Mouse (Mus musculus) testis, adult 2 months (tissue): ENCODE results near the gene Ccdc85c. TPM values are rescaled to one million over a fixed set of nuclear protein-coding genes. Genes with fewer than 3 reads are reported as not detected.

Source experiments
- H3K27ac ChIP-seq: fragments of 200-500 bp; 2 replicates; pipeline ENCODE4 v1.5.1; 2012; ENCODE audit warnings: low read depth, low read length; ENCODE audit not compliant: control insufficient read depth, insufficient read depth
- H3K27me3 ChIP-seq: fragments of 200-500 bp; 2 replicates; pipeline ENCODE4 v1.6.1; 2012; ENCODE audit warnings: mild to moderate bottlenecking, low read length, moderate library complexity; ENCODE audit not compliant: control insufficient read depth, insufficient read depth
- H3K36me3 ChIP-seq: fragments of 200-500 bp; 2 replicates; pipeline ENCODE4 v1.6.1; 2012; ENCODE audit warnings: mild to moderate bottlenecking, low read length; ENCODE audit not compliant: control insufficient read depth, insufficient read depth
- H3K4me1 ChIP-seq: fragments of 200-500 bp; 2 replicates; pipeline ENCODE4 v1.6.1; 2012; ENCODE audit warnings: low read length; ENCODE audit not compliant: control insufficient read depth, insufficient read depth
- H3K4me3 ChIP-seq: fragments of 200-500 bp; 2 replicates; pipeline ENCODE4 v1.5.1; 2012; ENCODE audit warnings: low read depth, mild to moderate bottlenecking, low read length, moderate library complexity, mixed read lengths; ENCODE audit not compliant: control insufficient read depth
- CTCF ChIP-seq: fragments of 200-500 bp; IDR thresholded peaks from 2 replicates; pipeline ENCODE4 v1.5.1; 2012; ENCODE audit warnings: low read depth, mild to moderate bottlenecking, inconsistent platforms, low read length, moderate library complexity; ENCODE audit not compliant: control insufficient read depth, insufficient read depth, insufficient replicate concordance
- POLR2A ChIP-seq: fragments of 200-500 bp; IDR thresholded peaks from 2 replicates; pipeline ENCODE4 v1.6.1; 2012; ENCODE audit warnings: low read depth, mild to moderate bottlenecking, inconsistent platforms, low read length, moderate library complexity; ENCODE audit not compliant: control insufficient read depth
- polyA plus RNA-seq: library from polyadenylated mRNA; depleted of rRNA; stranded (reverse); fragments of >200 nt; gene quantifications from 2 replicates; pipeline ENCODE4 v1.2.3, GENCODE M21; 2012; rRNA removed

Ccdc85c gene
- polyA plus RNA-seq = 22.6 and 27.9 TPM in 2 replicates

GRCm38 (mm10) chr12:108274661-108275507, at the start of gene Ccdc85c:
Gene Ccdc85c (minus strand): TSS chr12:108275425.
- H3K27ac ChIP-seq = peak within 1 kb of the TSS; percentile 91
- peak within 1 kb of the TSS; percentile 88 for H3K4me3 ChIP-seq
- no peak for TF ChIP-seq CTCF
- no peak; the same call in 1 of the 2 replicates for TF ChIP-seq POLR2A
- H3K4me1 ChIP-seq = peaks cover 43% of the 10 kb centered on the region
- no peaks in the 10 kb centered on the region for H3K36me3 ChIP-seq
- no peaks in the 10 kb centered on the region for H3K27me3 ChIP-seq

DNA sequence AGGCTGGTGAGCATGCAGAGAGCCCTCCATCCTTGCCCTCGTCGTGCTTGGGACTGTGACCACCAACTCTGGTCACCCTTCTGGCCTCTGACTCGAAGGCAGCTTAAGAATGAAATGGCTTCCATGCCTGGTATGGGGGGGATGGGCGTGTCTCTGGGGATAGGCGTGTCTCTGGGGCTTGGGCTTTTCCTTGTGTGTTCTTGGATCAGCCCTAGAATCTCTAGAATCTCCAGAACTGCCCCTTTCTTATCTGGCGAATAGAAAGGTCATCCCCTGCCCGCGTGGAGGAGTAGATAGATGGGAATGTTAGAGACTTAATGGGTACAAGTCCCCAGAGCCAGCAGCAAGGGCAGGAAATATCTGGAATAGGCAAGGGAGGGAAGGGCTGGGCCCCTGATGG, 44.9 kb upstream of the Ccdc85c start:
- no peaks in the 10 kb centered on the region for H3K27me3 ChIP-seq
- no peak overlapping the region for H3K27ac ChIP-seq
- H3K4me1 ChIP-seq = peaks cover 6% of the 10 kb centered on the region

DNA sequence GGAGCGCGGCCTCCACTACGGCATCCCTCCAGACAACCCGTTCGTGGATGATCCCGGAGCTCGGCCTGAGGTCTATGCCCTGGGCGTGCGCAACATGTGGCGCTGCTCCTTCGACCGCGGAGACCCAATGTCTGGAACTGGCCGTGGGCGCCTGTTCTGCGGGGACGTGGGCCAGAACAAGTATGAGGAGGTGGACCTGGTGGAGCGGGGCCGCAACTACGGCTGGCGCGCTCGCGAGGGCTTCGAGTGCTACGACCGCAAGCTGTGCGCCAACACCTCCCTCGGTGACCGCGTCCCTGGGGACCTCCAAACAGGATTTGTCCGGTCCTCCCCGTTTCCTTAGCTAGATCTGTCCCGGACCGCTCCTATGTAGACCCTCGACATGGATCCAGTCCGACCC, 43.3 kb upstream of the Ccdc85c start:
- no peak overlapping the region for H3K27ac ChIP-seq
- H3K27me3 ChIP-seq = no peaks in the 10 kb centered on the region
- peaks cover 6% of the 10 kb centered on the region for H3K4me1 ChIP-seq
- no peak overlapping the region for H3K4me3 ChIP-seq
- no peak for TF ChIP-seq POLR2A
- H3K36me3 ChIP-seq = no peaks in the 10 kb centered on the region

More for the DNA sequence above, 44.9 kb upstream of the Ccdc85c start:
- TF ChIP-seq POLR2A (no peak), CTCF (no peak)
- no peaks in the 10 kb centered on the region for H3K36me3 ChIP-seq
- H3K4me3 ChIP-seq = no peak overlapping the region

GRCm38 (mm10) chr12:108317826-108318430, 42.7 kb upstream of the Ccdc85c start:
- Histone ChIP-seq H3K4me1 (peaks cover 6% of the 10 kb centered on the region), H3K27me3 (no peaks in the 10 kb centered on the region), H3K4me3 (no peak overlapping the region), H3K36me3 (no peaks in the 10 kb centered on the region), H3K27ac (no peak overlapping the region)
- TF ChIP-seq POLR2A (no peak), CTCF (no peak)

DNA sequence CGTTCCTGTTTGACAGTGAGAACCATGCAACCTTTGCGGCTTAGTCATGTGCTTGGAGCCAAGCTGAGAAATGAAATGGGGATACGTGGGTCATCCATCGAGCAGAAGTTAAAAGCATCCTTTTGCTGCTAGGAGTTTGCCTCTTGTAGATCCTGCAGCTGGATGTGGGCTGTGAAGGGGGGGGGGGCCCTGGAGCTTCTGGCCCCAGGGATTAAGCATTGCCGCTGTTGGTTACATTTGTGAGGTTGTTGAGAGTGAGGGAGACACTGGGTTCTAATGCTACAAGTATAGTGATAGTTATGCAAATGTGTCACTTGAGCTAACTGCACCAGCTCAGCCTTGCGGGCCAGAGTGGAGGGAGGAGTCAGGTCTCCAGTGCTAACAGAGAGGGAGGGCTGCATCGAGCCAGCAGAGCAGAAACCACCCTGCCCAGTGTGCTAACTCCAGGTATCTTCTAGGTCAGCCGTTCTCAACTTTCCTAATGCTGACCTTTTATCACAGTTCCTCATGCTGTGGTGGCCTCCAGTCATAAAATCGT, 42.0 kb upstream of the Ccdc85c start:
- H3K27ac ChIP-seq = no peak overlapping the region
- H3K27me3 ChIP-seq = no peaks in the 10 kb centered on the region
- peaks cover 6% of the 10 kb centered on the region for H3K4me1 ChIP-seq

GRCm38 (mm10) chr12:108316655-108317054, 41.4 kb upstream of the Ccdc85c start:
- no peaks in the 10 kb centered on the region for H3K36me3 ChIP-seq
- peaks cover 6% of the 10 kb centered on the region for H3K4me1 ChIP-seq
- H3K4me3 ChIP-seq = no peak overlapping the region
- no peak overlapping the region for H3K27ac ChIP-seq
- H3K27me3 ChIP-seq = no peaks in the 10 kb centered on the region
- TF ChIP-seq CTCF (no peak), POLR2A (no peak)

More for the DNA sequence above, 42.0 kb upstream of the Ccdc85c start:
- TF ChIP-seq POLR2A = no peak
- TF ChIP-seq CTCF = no peak
- H3K36me3 ChIP-seq = no peaks in the 10 kb centered on the region
- no peak overlapping the region for H3K4me3 ChIP-seq

DNA sequence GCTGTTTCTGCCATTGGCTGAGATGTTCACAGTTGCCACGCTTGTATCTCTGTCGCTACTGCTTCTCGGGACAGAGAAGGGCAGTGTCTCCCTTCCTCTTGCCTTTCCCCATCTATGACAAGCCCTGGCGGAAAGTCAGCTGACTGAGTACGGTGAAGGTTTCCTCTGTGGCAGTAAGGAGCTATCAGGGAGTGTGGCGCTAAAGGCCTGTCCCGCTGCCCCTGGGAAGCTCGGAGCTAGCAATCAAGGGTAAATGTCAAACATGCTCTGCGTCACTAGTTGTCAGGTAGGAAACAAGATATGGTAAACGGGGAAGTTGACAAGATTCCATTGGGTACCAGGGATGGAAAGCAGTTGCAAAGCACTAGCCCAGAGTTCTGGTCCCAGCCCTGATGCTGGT, 40.6 kb upstream of the Ccdc85c start:
- no peak for TF ChIP-seq POLR2A
- no peak for TF ChIP-seq CTCF
- Histone ChIP-seq H3K4me1 (peaks cover 6% of the 10 kb centered on the region), H3K27ac (no peak overlapping the region), H3K4me3 (no peak overlapping the region), H3K27me3 (no peaks in the 10 kb centered on the region), H3K36me3 (no peaks in the 10 kb centered on the region)
